Mouse (Mus musculus) layer of hippocampus, adult 18-20 months (tissue): ENCODE measurements at regions not wholly inside any gene's neighbourhood (a gene's known extent, or its start where the extent isn't known, plus 50 kb on each side); places are given as distances from the start of the nearest gene placed in this dataset.

Experiments used
- DNase-seq, 2 experiments: peaks; one replicate each; pipeline ENCODE4 v3.0.0; 2022; ENCODE audit warnings: low spot score in 2 of 2

- DNase-seq = no peak
Observed at GRCm38 (mm10) chr3:54443791-54444190, 82.9 kb downstream of the Postn start.

GRCm38 (mm10) chr3:54446889-54447288 is 86.0 kb downstream of the Postn start:
- DNase-seq = no peak

- DNase-seq = no peak
Observed at GRCm38 (mm10) chr3:54457416-54457815, 96.5 kb downstream of the Postn start.

- no peak for DNase-seq
Observed at GRCm38 (mm10) chr3:54461366-54461765, 100.5 kb downstream of the Postn start.

- no peak for DNase-seq
Observed at GRCm38 (mm10) chr3:54466097-54466496, 105.2 kb downstream of the Postn start.

GRCm38 (mm10) chr3:54474209-54474608 is 113.3 kb downstream of the Postn start:
- DNase-seq = no peak

GRCm38 (mm10) chr3:54475879-54476278 is 115.0 kb downstream of the Postn start:
- no peak for DNase-seq

- no peak for DNase-seq
Observed at GRCm38 (mm10) chr3:54477986-54478385, 117.1 kb downstream of the Postn start.

GRCm38 (mm10) chr3:54480251-54480650 is 119.3 kb downstream of the Postn start:
- no peak for DNase-seq

- no peak for DNase-seq
Observed at GRCm38 (mm10) chr3:54487346-54487745, 126.4 kb downstream of the Postn start.

GRCm38 (mm10) chr3:54487844-54488243 is 126.9 kb downstream of the Postn start:
- no peak for DNase-seq

GRCm38 (mm10) chr3:54490249-54490900 is 129.5 kb downstream of the Postn start:
- no peak for DNase-seq

- no peak for DNase-seq
Observed at GRCm38 (mm10) chr3:54493567-54493966, 132.7 kb downstream of the Postn start.

- DNase-seq = no peak
Observed at GRCm38 (mm10) chr3:54504997-54505396, 144.1 kb downstream of the Postn start.

GRCm38 (mm10) chr3:54507575-54507974 is 146.7 kb downstream of the Postn start:
- DNase-seq = no peak

GRCm38 (mm10) chr3:54508906-54509305 is 148.0 kb downstream of the Postn start:
- no peak for DNase-seq

- no peak for DNase-seq
Observed at GRCm38 (mm10) chr3:54517251-54517650, 156.3 kb downstream of the Postn start.

- no peak for DNase-seq
Observed at GRCm38 (mm10) chr3:54522716-54523115, 161.8 kb downstream of the Postn start.

- DNase-seq = no peak
Observed at GRCm38 (mm10) chr3:54526618-54527017, 165.7 kb downstream of the Postn start.

GRCm38 (mm10) chr3:54528292-54528691 is 164.3 kb upstream of the Supt20 start:
- DNase-seq = no peak

GRCm38 (mm10) chr3:54530251-54530650 is 162.4 kb upstream of the Supt20 start:
- DNase-seq = no peak

- peak in 1 of 2 experiments; percentile 11 for DNase-seq
Observed at GRCm38 (mm10) chr3:54535361-54535760, 157.2 kb upstream of the Supt20 start.

- no peak for DNase-seq
Observed at GRCm38 (mm10) chr3:54538055-54538454, 154.6 kb upstream of the Supt20 start.
